Mouse (Mus musculus): ENCODE results near the gene Gm5617. TPM values are rescaled to one million over a fixed set of nuclear protein-coding genes. Genes with fewer than 3 reads are reported as not detected.
A peak's percentile ranks its signal among the peaks of the same experiment; 100 is the strongest.

Gm5617 gene
- polyA plus RNA-seq (2015; fragmentation: Nextera tagmentation; extraction: Ambion mirVana), result 16.8 and 17.9 TPM in 2 replicates

DNA sequence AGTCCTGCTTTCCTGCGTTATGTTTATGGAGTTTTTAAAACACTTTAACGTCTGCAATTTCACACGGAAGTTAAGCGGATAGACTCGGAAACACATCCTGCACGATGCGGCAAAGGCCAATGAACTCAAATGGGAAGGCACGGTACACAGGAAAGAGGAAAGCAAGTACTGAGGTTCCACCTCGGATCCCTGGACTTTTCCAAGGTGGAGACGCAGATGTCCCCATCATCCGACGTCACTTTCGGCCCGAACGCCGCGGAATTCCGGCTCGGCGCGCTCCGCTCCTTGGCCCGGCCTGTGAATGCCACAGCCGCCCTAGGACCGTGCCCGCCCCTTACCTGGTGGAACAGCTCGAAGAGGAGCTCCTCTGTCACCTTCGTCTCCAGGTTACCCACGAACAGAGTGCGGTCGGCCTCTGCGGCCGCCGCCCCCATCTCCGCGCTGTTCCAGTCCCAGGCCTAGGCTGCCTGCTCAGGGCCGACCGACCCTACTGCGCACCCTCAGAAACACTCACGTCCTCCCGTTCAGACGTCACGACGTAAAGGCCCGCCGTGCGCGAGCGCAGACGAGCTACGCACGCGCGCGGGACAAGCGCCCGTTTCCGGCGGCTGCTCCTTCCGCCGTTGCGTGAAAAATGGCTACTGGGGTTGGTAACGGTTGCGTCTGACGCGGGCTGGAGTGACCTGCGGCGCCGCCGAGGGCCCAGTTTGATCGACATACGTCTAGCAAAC, at the start of gene Gm5617, which contains the start of gene Rbm7:
TSS of gene Gm5617 (plus strand) at position 626 of the 731 bp plus-strand sequence.
TSS of gene Rbm7 (minus strand) at position 483 of the 731 bp plus-strand sequence.
- peak; percentile 100 for ATAC-seq
- under 1% methylated on average over 72 of the region's 72 CpGs for WGBS

DNA sequence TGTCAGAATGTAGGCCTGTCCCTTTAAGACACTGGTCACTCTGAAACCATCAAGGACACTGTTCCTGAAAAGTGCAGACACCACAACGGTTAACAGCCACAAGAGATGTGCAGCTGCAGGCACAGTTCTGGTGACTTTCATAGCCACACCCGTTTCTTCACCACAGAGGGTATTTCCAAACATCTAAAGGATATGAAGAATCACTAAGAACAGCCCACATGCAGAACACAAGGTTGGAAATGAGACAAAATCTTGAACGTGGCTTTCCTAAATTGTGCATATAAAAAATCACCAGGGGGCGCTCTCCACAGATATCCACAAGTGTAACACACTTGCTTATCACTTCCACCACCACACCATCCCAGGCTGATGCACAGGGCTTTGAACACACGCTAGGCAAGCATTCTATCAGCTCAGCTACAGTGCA, 47.4 kb upstream of the Gm5617 start:
- Histone ChIP-seq H3K4me2 (ENCODE audit: low read length) (no peak overlapping the region), H3K9ac (replicated peaks; ENCODE audit: low read depth, low read length) (no peak overlapping the region), H3K27me3 (replicated peaks; ENCODE audit: control insufficient read depth, insufficient read depth, low read length) (no peaks in the 10 kb centered on the region), H3K9me3 (ENCODE audit: control insufficient read depth, low read length) (no peaks in the 10 kb centered on the region), H3K4me1 (replicated peaks; ENCODE audit: control insufficient read depth, insufficient read depth, low read length) (no peaks in the 10 kb centered on the region), H3K27ac (ENCODE audit: low read length) (no peak overlapping the region), H3K4me3 (replicated peaks; ENCODE audit: low read length) (no peak overlapping the region), H3K36me3 (ENCODE audit: control insufficient read depth, insufficient read depth) (no peaks in the 10 kb centered on the region)
- 32% methylated on average over 5 of the region's 5 CpGs for WGBS
- no peak for ATAC-seq

More for the DNA sequence above, at the start of gene Gm5617, which contains the start of gene Rbm7:
- H3K36me3 ChIP-seq (ENCODE audit: control insufficient read depth, insufficient read depth), result peaks cover 20% of the 10 kb centered on the region
- no peaks in the 10 kb centered on the region for H3K9me3 ChIP-seq (ENCODE audit: control insufficient read depth, low read length)
- peaks cover 14% of the 10 kb centered on the region for H3K4me1 ChIP-seq (replicated peaks; ENCODE audit: control insufficient read depth, insufficient read depth, low read length)
- no peaks in the 10 kb centered on the region for H3K27me3 ChIP-seq (replicated peaks; ENCODE audit: control insufficient read depth, insufficient read depth, low read length)
- peak within 1 kb of the TSS; percentile 90 for H3K27ac ChIP-seq (ENCODE audit: low read length)
- H3K4me3 ChIP-seq (replicated peaks; ENCODE audit: low read length), result peak within 1 kb of the TSS; percentile 93
- peak within 1 kb of the TSS; percentile 90 for H3K4me2 ChIP-seq (ENCODE audit: low read length)
- peak within 1 kb of the TSS; percentile 96 for H3K9ac ChIP-seq (replicated peaks; ENCODE audit: low read depth, low read length)

DNA sequence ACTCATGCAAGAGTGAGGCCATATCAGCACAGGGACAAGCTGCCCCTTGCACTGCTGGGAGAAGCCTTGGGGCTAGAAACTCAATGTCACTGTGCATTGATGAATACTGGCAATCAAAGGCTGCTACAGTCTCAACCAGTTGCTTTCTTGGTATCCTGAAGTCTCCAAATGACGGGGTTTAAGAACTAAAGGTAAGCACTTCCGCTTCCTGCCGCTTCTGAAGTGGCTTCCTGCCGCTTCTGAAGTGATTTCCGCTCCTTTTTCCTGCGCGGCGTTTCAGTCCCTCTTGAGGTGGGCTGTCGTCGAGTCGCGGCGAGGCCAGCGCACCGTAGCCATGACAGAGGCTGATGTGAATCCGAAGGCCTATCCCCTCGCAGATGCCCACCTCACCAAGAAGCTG, 45.2 kb upstream of the Gm5617 start:
- no peaks in the 10 kb centered on the region for H3K36me3 ChIP-seq (ENCODE audit: control insufficient read depth, insufficient read depth)
- no peaks in the 10 kb centered on the region for H3K27me3 ChIP-seq (replicated peaks; ENCODE audit: control insufficient read depth, insufficient read depth, low read length)
- H3K9me3 ChIP-seq (ENCODE audit: control insufficient read depth, low read length), result no peaks in the 10 kb centered on the region
- no peak overlapping the region for H3K27ac ChIP-seq (ENCODE audit: low read length)
- no peaks in the 10 kb centered on the region for H3K4me1 ChIP-seq (replicated peaks; ENCODE audit: control insufficient read depth, insufficient read depth, low read length)
- no peak overlapping the region for H3K9ac ChIP-seq (replicated peaks; ENCODE audit: low read depth, low read length)
- no peak for ATAC-seq
- no peak overlapping the region for H3K4me3 ChIP-seq (replicated peaks; ENCODE audit: low read length)
- no peak overlapping the region for H3K4me2 ChIP-seq (ENCODE audit: low read length)
- 92% methylated on average over 17 of the region's 17 CpGs for WGBS

DNA sequence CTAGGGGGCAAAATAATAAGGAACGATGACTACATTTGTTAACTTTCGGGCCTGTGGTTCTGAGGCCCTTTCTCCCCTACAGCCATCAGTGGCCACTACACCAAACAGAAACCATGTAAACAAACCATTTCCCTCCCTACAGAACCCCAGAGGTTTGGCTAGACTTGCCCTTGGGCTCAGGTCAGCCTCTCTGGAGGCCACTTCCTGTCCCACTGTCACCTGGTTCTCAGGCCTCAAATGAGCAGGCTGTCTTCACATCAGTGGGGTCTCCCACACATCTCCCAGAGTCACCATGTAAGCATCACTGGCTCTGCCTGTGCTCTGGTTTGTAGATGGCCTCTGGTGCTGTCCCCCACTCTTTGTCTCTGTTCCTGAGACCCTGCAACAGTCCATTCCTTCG, 39.3 kb upstream of the Gm5617 start:
- Histone ChIP-seq H3K9ac (replicated peaks; ENCODE audit: low read depth, low read length) (no peak overlapping the region), H3K36me3 (ENCODE audit: control insufficient read depth, insufficient read depth) (no peaks in the 10 kb centered on the region), H3K9me3 (ENCODE audit: control insufficient read depth, low read length) (no peaks in the 10 kb centered on the region), H3K27ac (ENCODE audit: low read length) (no peak overlapping the region), H3K4me1 (replicated peaks; ENCODE audit: control insufficient read depth, insufficient read depth, low read length) (no peaks in the 10 kb centered on the region), H3K27me3 (replicated peaks; ENCODE audit: control insufficient read depth, insufficient read depth, low read length) (no peaks in the 10 kb centered on the region), H3K4me2 (ENCODE audit: low read length) (no peak overlapping the region), H3K4me3 (replicated peaks; ENCODE audit: low read length) (no peak overlapping the region)
- no peak for ATAC-seq
- 90% methylated on average over 3 of the region's 3 CpGs for WGBS

DNA sequence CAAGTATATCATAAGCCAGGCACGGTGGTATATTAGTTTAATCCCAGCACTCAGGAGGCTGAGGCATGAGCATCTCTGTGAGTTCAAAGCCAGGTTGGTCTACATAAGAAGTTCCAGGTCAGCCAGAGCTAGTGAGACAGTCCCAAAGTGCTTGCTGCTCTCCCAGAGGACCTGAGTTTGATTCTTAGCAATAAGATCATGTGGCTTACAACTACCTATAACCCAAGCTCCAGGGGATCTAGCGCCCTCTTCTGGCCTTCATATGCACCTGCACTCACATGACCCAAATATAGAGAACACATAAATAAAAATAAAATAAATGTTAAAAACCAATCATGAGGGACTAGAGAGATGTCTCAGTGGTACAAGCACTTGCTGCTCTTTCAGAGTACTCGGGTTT, 36.4 kb upstream of the Gm5617 start:
- WGBS, result 72% methylated on average over 3 of the region's 3 CpGs
- Histone ChIP-seq H3K4me1 (replicated peaks; ENCODE audit: control insufficient read depth, insufficient read depth, low read length) (no peaks in the 10 kb centered on the region), H3K4me2 (ENCODE audit: low read length) (no peak overlapping the region), H3K9ac (replicated peaks; ENCODE audit: low read depth, low read length) (no peak overlapping the region), H3K36me3 (ENCODE audit: control insufficient read depth, insufficient read depth) (no peaks in the 10 kb centered on the region), H3K9me3 (ENCODE audit: control insufficient read depth, low read length) (no peaks in the 10 kb centered on the region), H3K27ac (ENCODE audit: low read length) (no peak overlapping the region), H3K27me3 (replicated peaks; ENCODE audit: control insufficient read depth, insufficient read depth, low read length) (no peaks in the 10 kb centered on the region), H3K4me3 (replicated peaks; ENCODE audit: low read length) (no peak overlapping the region)
- ATAC-seq, result no peak

DNA sequence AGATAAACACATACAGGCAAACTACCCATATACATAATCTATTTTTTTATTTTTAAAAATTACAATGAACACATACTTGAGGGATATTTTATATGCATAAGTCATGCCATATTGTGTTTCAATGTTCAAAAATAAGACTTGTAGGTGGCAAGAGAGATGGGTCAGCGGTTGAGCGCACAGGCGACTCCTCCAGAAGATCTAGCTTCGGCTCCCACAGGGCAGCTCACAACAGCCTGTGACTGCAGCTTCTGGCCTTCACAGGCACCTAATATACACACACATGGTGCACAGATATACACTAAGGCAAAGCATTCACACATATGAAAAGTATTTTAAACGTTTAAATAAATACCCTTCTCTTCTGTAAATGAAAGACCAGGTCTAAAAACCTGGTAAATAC, 35.9 kb upstream of the Gm5617 start:
- no peak for ATAC-seq
- Histone ChIP-seq H3K36me3 (ENCODE audit: control insufficient read depth, insufficient read depth) (no peaks in the 10 kb centered on the region), H3K9ac (replicated peaks; ENCODE audit: low read depth, low read length) (no peak overlapping the region), H3K27me3 (replicated peaks; ENCODE audit: control insufficient read depth, insufficient read depth, low read length) (no peaks in the 10 kb centered on the region), H3K4me3 (replicated peaks; ENCODE audit: low read length) (no peak overlapping the region), H3K27ac (ENCODE audit: low read length) (no peak overlapping the region), H3K9me3 (ENCODE audit: control insufficient read depth, low read length) (no peaks in the 10 kb centered on the region), H3K4me1 (replicated peaks; ENCODE audit: control insufficient read depth, insufficient read depth, low read length) (no peaks in the 10 kb centered on the region), H3K4me2 (ENCODE audit: low read length) (no peak overlapping the region)
- 95% methylated on average over 5 of the region's 5 CpGs for WGBS

DNA sequence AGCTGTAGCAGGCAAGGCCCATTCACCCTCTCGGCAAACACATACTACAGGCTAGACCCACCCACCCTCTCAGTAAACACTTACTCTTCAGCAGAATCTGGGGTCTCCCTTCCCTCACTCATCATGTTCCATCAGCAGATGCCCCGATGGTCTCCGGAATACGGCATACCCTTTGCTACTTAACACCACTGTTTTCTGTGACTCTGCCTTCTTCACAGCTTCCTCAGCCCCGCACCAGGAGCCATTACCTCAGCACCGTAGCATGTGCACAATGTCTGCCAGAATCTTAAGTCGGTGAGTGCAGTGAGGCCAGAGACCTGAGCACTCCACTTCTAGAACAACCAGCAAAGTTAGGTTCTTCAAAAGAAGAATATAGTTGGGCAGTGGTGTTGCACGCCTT, 34.5 kb upstream of the Gm5617 start:
- Histone ChIP-seq H3K9me3 (ENCODE audit: control insufficient read depth, low read length) (0 out of 2 replicates have a peak, but pooled peaks cover 2% of the 10 kb centered on the region), H3K4me2 (ENCODE audit: low read length) (no peak overlapping the region), H3K4me3 (replicated peaks; ENCODE audit: low read length) (no peak overlapping the region), H3K4me1 (replicated peaks; ENCODE audit: control insufficient read depth, insufficient read depth, low read length) (no peaks in the 10 kb centered on the region), H3K9ac (replicated peaks; ENCODE audit: low read depth, low read length) (no peak overlapping the region), H3K27me3 (replicated peaks; ENCODE audit: control insufficient read depth, insufficient read depth, low read length) (no peaks in the 10 kb centered on the region), H3K27ac (ENCODE audit: low read length) (no peak overlapping the region), H3K36me3 (ENCODE audit: control insufficient read depth, insufficient read depth) (no peaks in the 10 kb centered on the region)
- 95% methylated on average over 8 of the region's 8 CpGs for WGBS
- no peak for ATAC-seq

DNA sequence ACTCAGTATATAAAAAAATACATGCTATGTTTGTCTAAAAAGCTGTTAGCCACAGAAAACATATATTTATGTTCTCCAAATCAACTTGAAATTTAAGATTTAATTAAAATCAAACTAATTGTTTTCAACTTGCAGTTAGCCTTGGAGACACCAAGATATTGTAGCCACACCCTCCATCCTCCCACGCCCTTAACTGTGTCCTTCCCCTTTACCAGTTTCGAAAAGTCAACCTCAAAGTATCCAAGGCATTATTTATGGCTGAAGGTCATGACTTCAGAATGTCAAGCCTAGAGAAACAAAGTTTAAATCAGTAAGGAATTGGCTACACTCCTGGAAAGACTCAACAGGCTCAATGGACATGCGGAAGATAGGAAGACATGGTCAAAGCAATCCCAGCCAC, 33.7 kb upstream of the Gm5617 start:
- Histone ChIP-seq H3K4me3 (replicated peaks; ENCODE audit: low read length) (no peak overlapping the region), H3K4me2 (ENCODE audit: low read length) (no peak overlapping the region), H3K9ac (replicated peaks; ENCODE audit: low read depth, low read length) (no peak overlapping the region), H3K36me3 (ENCODE audit: control insufficient read depth, insufficient read depth) (no peaks in the 10 kb centered on the region), H3K4me1 (replicated peaks; ENCODE audit: control insufficient read depth, insufficient read depth, low read length) (no peaks in the 10 kb centered on the region), H3K27me3 (replicated peaks; ENCODE audit: control insufficient read depth, insufficient read depth, low read length) (no peaks in the 10 kb centered on the region), H3K9me3 (ENCODE audit: control insufficient read depth, low read length) (0 out of 2 replicates have a peak, but pooled peaks cover 2% of the 10 kb centered on the region), H3K27ac (ENCODE audit: low read length) (no peak overlapping the region)
- 96% methylated on average over 3 of the region's 3 CpGs for WGBS
- no peak for ATAC-seq

DNA sequence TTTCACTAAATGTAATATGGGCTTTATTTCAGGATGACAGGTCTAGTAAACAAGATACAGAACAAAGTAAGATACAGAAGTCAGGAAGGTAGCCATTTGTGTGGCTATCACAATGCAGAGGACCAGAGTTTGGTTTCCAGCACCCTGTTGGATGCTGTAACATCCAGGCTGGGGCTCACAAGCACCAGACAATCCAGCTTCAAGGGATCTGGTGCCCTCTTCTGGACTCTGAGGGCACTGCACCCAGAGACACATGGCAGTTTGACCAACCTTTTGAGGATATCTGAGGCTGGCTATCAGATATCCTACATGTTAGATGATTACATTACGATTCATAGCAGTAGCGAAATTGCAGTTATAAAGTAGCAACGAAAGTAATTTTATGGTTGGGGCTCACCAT, 29.6 kb upstream of the Gm5617 start:
- H3K27me3 ChIP-seq (replicated peaks; ENCODE audit: control insufficient read depth, insufficient read depth, low read length), result no peaks in the 10 kb centered on the region
- no peak overlapping the region for H3K9ac ChIP-seq (replicated peaks; ENCODE audit: low read depth, low read length)
- no peaks in the 10 kb centered on the region; the same call in 1 of the 2 replicates for H3K36me3 ChIP-seq (ENCODE audit: control insufficient read depth, insufficient read depth)
- H3K27ac ChIP-seq (ENCODE audit: low read length), result no peak overlapping the region
- no peaks in the 10 kb centered on the region for H3K4me1 ChIP-seq (replicated peaks; ENCODE audit: control insufficient read depth, insufficient read depth, low read length)
- no peak overlapping the region for H3K4me2 ChIP-seq (ENCODE audit: low read length)
- ATAC-seq, result no peak
- 100% methylated on average over 3 of the region's 3 CpGs for WGBS
- no peak overlapping the region for H3K4me3 ChIP-seq (replicated peaks; ENCODE audit: low read length)
- H3K9me3 ChIP-seq (ENCODE audit: control insufficient read depth, low read length), result 0 out of 2 replicates have a peak, but pooled peaks cover 2% of the 10 kb centered on the region

All from forebrain, embryonic 16.5 days (tissue).